ENCODE assay signal across 24 mouse cellular contexts in genomic region chr6:116693639-116694038, GRCm38 (mm10). TPM values are rescaled to one million over a fixed set of nuclear protein-coding genes. Genes with fewer than 3 reads are reported as not detected.
A peak's percentile ranks its signal among the peaks of the same experiment; 100 is the strongest.
DNase-seq lines count a peak whose midpoint lies in the region; TF ChIP-seq lines count a peak whose summit lies in the region.
"Had no signal": no experiment of that assay in that cellular context is flagged by ENCODE, and none has a peak within 500 bp of the region (broad histone marks: within the 10 kb centered on the region; RNA-seq: fewer than 3 reads in every experiment).

No protein-coding gene starts in this region.

- TF ChIP-seq POLR2A in spleen, adult 2 months (IDR thresholded peaks at IDR 0.05; ENCODE audit: low read depth, low read length) = no peak

- DNase-seq in spleen, adult 2 months (ENCODE audit: low read depth in 1 of 2, low spot score in 2 of 2) = peak in 1 of 2 experiments; percentile 74
- no peak for DNase-seq in spleen, postnatal 36 days (ENCODE audit: low spot score in 2 of 2)
- peak; percentile 60 for DNase-seq in Muller cell, postnatal 12 days (ENCODE audit: inconsistent ontology term)
- peak; percentile 86 for DNase-seq in splenic B cell, adult 2 months (ENCODE audit: low read depth, low spot score)
- DNase-seq in adrenal gland, postnatal 14 days = no peak
- DNase-seq in lung, postnatal 14 days = no peak
- DNase-seq: adrenal gland, adult 2 months; adrenal gland, postnatal 36 days; cerebellum, adult 18-20 months; cerebellum, adult 9-10 months; cerebellum, postnatal 14 days; gastrocnemius, adult 2 months; gastrocnemius, postnatal 14 days; heart, adult 18-20 months; heart, postnatal 10 days; heart, postnatal 4 days had no signal

- 61% methylated on average over 4 of the region's 4 CpGs for WGBS in spleen, adult 2 months

- TF ChIP-seq CTCF in spleen, adult 2 months (IDR thresholded peaks at IDR 0.05; ENCODE audit: extremely low read depth, insufficient read depth, insufficient read length, insufficient replicate concordance) = no peak

- no peaks in the 10 kb centered on the region for H3K36me3 ChIP-seq in spleen, adult 2 months (ENCODE audit: control insufficient read depth, insufficient read depth, low read length)
- no peaks in the 10 kb centered on the region for H3K36me3 ChIP-seq in splenic B cell, adult 2 months (ENCODE audit: control insufficient read depth, insufficient read depth, low read length, poor library complexity, severe bottlenecking)
- H3K36me3 ChIP-seq: forebrain, embryonic 10.5 days; G1E; heart, embryonic 12.5 days; heart, embryonic 15.5 days had no signal

- no peaks in the 10 kb centered on the region for H3K27me3 ChIP-seq in spleen, adult 2 months (ENCODE audit: control insufficient read depth, insufficient read depth, low read length)
- no peaks in the 10 kb centered on the region; the same call in none of the 2 replicates for H3K27me3 ChIP-seq in splenic B cell, adult 2 months (ENCODE audit: control insufficient read depth, insufficient read depth, low read length, poor library complexity, severe bottlenecking)
- H3K27me3 ChIP-seq: forebrain, embryonic 13.5 days had no signal

- peaks cover 7% of the 10 kb centered on the region; the same call in 1 of the 2 replicates for H3K4me1 ChIP-seq in spleen, adult 2 months (ENCODE audit: control insufficient read depth, insufficient read depth, insufficient read length)
- H3K4me1 ChIP-seq: forebrain, embryonic 10.5 days; forebrain, embryonic 13.5 days; heart, embryonic 15.5 days had no signal

- peak overlapping the region; percentile 79 for H3K27ac ChIP-seq in spleen, adult 2 months (ENCODE audit: insufficient read depth, low read length)
- H3K27ac ChIP-seq: forebrain, embryonic 10.5 days; forebrain, embryonic 13.5 days; gastrocnemius, adult 2 months; heart, embryonic 15.5 days; hindbrain, embryonic 14.5 days; hindbrain, postnatal 0 days had no signal

- no peak overlapping the region for H3K4me3 ChIP-seq in spleen, adult 2 months (ENCODE audit: extremely low read depth, insufficient read depth, insufficient read length)
- H3K4me3 ChIP-seq: forebrain, embryonic 10.5 days; forebrain, embryonic 13.5 days; gastrocnemius, adult 2 months; heart, embryonic 12.5 days; heart, embryonic 15.5 days had no signal

RNA-seq across cellular contexts. Expression of gene Rassf4, which starts 19.9 kb away (rescaled TPM):
- polyA plus RNA-seq in spleen, adult 2 months (2012; rRNA removed) = 19.4 and 23.5 TPM in 2 replicates
- total RNA-seq in adrenal gland, postnatal 14 days (2021) = 5.7 and 11.8 TPM in 2 replicates
- polyA plus RNA-seq: G1E had no signal

RNA-seq across cellular contexts. Expression of gene Tmem72, which starts 23.1 kb away (rescaled TPM):
- polyA plus RNA-seq in spleen, adult 2 months (2012; rRNA removed) = 0.01 TPM in 2 replicates
- total RNA-seq in adrenal gland, postnatal 14 days (2021) = 0.04 and 0.08 TPM in 2 replicates
- polyA plus RNA-seq: G1E had no signal

RNA-seq across cellular contexts. Expression of gene Depp1, which starts 43.2 kb away (rescaled TPM):
- 2.5 and 2.6 TPM in 2 replicates for polyA plus RNA-seq in spleen, adult 2 months (2012; rRNA removed)
- total RNA-seq in adrenal gland, postnatal 14 days (2021) = 67.4 and 88.3 TPM in 2 replicates
- total RNA-seq: G1E had no signal
- polyA plus RNA-seq: G1E; inflammation-experienced regulatory T-cells, adult 6 months had no signal

Comparison
In these comparisons a context has a peak if more than half of its experiments do, and no peak if none do; other contexts are left out.
1. DNase-seq: peak in Muller cell, postnatal 12 days (single experiment) and splenic B cell, adult 2 months (single experiment); none in spleen, postnatal 36 days (0 of 2), adrenal gland, postnatal 14 days (single experiment) and lung, postnatal 14 days (single experiment).